Mouse (Mus musculus) megakaryocyte, adult 5-6 weeks (primary cell): Measurements from ENCODE around the gene Myo16. TPM values are rescaled to one million over a fixed set of nuclear protein-coding genes. Genes with fewer than 3 reads are reported as not detected.
A peak's percentile ranks its signal among the peaks of the same experiment; 100 is the strongest.

ENCODE experiments used
- ATAC-seq: 2 replicates; pipeline ENCODE4 v1.8.0; 2016; ENCODE audit warnings: mild to moderate bottlenecking, inconsistent platforms; ENCODE audit not compliant: poor library complexity, severe bottlenecking
- total RNA-seq, 2 experiments: library from RNA; stranded (forward) in 1 of 2; stranded (reverse) in 1 of 2; fragments of 153-499, 151-499 nt in 1 of 2; fragments of 221-1000, 200-1000 nt in 1 of 2; gene quantifications; 2 replicates each; pipeline versions ENCODE4 v1.2.3 to v1.2.4; 2015 to 2017

Gene Myo16
- total RNA-seq, 2 experiments from 2014 or later: not detected

DNA sequence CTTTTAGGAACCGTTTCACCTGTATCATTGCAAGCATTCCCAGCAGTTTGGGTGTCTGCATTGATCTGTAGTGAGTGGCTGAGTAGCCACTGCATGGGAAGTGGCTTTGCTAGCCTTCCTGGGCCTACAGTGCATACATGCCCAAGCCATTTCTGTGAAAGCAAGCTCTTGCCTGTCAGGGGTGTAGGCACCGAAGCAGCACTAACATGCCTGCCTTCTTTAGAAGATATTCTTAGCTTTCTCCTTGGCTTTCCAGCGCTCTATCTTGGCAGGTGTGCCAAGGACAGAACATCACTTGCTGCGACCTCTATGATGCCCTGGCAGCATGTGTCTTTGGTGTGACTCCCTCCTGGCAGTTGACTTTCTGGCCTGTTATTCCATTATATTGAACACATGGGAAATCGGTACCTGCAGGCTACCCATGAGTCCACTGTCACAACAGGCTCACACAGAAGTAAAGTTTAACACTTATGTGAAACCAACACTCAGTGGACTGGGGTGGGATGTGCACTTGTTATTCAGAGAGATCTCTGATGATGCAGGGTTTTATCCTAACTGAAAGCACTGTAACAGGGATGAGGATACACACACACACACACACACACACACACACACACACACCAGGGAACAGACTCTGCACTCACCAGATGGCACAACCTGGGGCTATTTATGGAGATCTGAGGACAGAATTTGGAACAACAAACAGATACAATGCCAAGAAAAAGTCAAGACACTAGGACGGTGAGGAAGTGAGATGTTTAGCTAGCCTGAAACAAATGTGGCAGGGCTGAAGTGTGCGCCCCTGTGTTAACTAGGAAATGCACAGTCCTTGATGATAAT is 21.4 kb downstream of the Myo16 start:
- ATAC-seq: no peak

DNA sequence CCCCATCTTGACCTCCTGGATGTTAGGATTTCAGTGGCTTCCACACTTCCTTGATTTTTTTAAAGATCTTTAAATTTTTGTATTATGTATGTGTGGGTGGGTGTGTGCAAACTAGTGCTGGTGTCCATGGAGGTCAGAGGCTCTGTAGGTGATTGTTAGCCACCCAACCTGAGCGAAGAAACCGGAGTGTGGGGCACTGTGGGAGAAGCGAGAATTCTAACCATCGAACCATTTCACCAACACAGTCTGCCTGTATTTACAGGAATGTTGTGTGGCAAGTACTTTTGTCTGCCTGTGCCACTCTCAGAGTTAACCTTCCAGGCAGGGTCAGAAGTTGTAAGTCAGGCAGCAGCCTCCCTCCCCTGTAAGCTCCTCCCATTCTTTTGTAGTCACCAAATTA is 22.3 kb downstream of the Myo16 start:
- ATAC-seq: no peak

- ATAC-seq: no peak
Observed at GRCm38 (mm10) chr8:10177131-10177530, 23.4 kb downstream of the Myo16 start.

DNA sequence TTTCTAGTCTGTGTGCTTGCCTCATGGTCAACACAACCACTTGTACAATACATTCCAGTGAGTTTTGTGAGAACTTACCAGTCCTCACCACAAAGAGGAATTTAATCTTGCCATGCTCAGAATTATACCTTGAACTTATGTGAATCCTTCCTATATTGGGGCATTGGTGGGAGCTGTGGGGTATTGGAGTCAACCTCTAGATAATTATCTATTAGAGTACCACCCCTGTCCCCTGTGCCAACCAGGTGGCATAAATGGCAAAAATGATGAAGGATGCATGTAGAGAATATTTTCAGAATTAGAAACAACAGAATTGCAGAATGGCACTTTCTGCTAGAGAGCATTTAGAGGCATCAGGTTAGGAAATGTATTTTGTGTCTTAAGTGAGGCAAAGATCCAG is 25.3 kb downstream of the Myo16 start:
- ATAC-seq: no peak

- ATAC-seq: no peak
Observed at GRCm38 (mm10) chr8:10190607-10191006, 36.9 kb downstream of the Myo16 start.

DNA sequence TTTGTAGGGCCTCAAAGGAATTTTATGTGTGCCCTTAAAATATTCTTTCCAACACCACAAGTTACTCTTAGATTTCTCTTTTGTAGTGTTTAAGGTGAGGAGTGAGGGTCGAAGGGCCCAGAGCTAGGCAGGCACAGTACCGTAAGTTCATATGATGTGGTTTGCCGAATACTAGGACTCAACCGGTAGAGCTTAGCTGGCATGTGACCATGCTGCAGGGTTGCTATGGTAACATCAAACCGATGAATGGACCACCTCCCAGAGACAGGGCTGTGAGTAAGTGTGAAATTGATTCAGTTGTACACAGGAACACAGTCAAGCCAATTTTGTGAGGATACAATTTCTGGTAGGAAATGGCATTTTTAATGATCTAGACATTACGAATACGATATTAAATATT is 44.5 kb downstream of the Myo16 start:
- no peak for ATAC-seq

- ATAC-seq: no peak
Observed at GRCm38 (mm10) chr8:10199301-10199700, 45.6 kb downstream of the Myo16 start.

- ATAC-seq: no peak
Observed at GRCm38 (mm10) chr8:10200042-10200441, 46.3 kb downstream of the Myo16 start.

DNA sequence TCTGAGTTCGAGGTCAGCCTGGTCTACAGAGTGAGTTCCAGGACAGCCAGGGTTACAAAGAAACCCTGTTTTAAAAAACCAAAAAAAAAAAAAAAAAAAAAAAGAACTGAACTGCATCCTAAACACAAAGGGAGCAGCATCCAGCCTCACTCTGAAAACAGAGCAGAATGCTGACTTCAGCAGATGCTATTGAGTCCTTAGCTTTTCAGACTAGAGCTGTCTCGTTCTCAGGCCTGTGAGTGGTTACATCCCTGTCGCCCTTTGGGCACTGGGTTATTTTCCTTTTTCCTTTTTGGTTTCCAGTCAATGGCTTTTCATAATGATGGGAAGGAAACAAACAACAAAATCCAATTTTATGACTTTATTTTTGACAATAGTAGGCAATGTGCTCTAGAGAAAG is 61.3 kb downstream of the Myo16 start:
- ATAC-seq: no peak

DNA sequence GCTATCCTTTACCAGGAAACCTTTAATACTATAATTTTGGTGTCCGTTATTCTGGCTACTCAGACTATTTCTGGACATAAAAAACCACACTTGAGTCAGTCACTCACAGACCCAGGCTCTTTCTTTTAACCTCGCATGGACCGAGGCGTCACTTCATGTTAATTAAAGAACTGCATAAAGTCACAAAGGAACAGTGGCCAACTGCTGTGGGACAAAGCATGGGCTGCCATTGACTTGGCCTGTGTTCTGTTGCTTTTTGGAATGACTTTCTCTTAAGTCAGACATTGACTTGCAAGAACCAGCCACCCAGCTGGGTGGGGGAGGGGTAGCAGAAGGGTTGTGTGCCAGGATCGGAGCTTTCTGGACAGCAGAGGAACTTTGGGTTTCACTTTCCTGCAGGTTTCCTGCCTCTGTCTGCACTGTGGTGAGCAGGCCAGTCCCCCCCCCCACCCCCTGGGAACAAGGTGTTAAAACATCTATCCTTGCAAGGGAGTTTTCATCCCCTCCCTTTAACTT is 66.1 kb downstream of the Myo16 start:
- ATAC-seq: no peak

- ATAC-seq: no peak
Observed at GRCm38 (mm10) chr8:10222770-10223169, 69.1 kb downstream of the Myo16 start.

DNA sequence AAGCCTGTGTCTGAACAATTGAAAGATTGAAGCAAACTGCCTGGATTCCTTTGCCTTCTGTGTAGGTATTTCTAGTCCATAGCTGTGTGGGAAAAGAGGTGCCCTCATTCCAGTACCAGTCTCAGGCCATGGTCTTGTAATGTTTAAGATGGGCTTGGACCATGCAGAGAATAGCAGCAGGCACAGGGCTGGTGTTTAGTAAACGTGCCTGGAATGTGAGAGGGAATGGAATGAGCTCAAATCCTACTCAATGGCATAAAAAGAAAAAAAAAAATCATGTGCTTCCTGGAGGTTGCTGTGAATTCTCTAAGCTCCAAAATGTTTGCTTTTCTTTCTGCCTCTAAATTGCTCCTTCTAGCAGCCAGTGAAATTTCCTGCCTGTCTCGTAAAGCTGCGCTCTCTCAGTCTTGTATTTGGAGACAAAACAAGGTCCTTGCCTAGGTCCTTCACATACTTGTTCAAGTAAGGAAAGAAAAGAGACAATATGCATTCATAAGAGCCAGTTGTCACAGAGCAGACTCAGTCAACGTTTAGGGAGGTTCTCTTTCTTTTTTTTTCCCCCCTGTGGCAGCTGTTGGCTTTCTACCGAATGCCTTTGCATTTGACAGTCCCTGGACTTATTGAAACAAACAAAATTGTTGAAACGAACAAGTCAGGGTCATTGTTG is 70.0 kb downstream of the Myo16 start:
- ATAC-seq: no peak

GRCm38 (mm10) chr8:10224305-10224971 is 70.7 kb downstream of the Myo16 start:
- no peak for ATAC-seq

DNA sequence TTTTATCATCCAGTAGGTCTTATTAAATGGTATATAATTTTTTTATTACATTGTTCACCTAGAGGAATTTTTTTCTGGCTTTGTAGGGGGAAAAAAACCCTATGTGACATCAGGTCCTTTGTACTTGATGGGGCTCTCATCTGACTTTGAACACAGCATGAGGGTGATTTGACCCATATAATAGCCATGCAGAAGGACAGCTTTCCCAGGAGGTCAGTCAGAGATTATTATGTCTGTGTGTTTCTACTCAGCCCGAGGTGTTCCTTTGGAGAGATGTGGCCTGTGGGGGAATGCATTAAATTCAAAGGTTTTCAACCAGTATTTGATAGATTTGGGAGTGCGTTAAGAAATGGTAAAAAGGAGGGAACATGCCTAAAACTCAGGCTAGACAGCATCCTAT is 71.3 kb downstream of the Myo16 start:
- ATAC-seq: no peak

- ATAC-seq: peak; percentile 66; the same call in 1 of the 2 replicates
Observed at GRCm38 (mm10) chr8:10230746-10231369, 77.1 kb downstream of the Myo16 start.

GRCm38 (mm10) chr8:10234516-10234915 is 80.8 kb downstream of the Myo16 start:
- ATAC-seq: no peak

DNA sequence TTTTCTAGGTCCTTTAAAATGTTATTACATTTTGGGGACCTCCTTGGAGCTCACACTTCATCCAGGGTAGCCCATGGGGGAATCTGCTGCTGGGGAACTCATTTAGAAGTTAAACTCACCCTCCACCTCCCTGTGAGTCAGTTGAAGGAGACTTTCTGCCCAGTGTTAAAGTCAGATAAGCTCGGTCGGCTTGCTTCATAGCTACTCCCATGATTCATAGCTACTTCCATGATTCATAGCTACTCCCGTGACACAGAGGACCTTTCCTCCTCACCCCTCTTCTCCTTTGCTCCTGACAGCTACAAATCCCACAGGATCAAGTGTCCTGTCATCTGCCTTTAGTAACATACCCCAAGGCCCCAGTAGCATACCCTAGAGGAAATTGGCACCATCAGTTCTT is 89.6 kb downstream of the Myo16 start:
- no peak for ATAC-seq

- ATAC-seq: no peak
Observed at GRCm38 (mm10) chr8:10249156-10249555, 95.4 kb downstream of the Myo16 start.

- ATAC-seq: no peak
Observed at GRCm38 (mm10) chr8:10255741-10256140, 102.0 kb downstream of the Myo16 start.

GRCm38 (mm10) chr8:10256563-10256962 is 102.9 kb downstream of the Myo16 start:
- no peak for ATAC-seq

DNA sequence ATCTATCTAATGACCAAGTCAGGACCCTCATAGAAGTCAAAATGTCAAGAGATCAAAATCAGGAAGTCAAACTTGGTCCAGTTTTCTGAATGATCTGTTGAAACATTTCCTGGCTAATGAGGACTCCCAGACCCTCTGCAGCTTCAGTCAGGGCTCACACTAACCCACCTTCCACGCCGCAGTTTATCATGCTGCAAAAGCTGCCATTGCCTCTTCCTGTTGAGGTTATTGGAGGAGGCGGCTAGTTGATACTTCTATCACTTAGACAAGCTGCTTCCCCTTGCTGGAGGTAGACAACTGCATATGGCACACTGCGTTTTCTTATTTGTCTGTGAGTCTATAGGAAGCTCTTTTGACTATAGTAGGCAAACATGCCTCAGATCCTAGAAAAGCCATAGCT is 116.4 kb downstream of the Myo16 start:
- no peak for ATAC-seq
